Mouse (Mus musculus) cerebellum, adult 18-20 months (tissue): ENCODE results near the gene Zmiz2.
"Not testable (repeated sequence)": the region's sequence is repeated elsewhere in the genome, so short reads cannot be mapped to it uniquely, and the experiment has no call there.

ENCODE experiments used
- DNase-seq, 2 experiments: peaks; one replicate each; pipeline ENCODE4 v3.0.0; 2021

Gene Zmiz2

GRCm38 (mm10) chr11:6388726-6389413 lies at the start of gene Zmiz2:
Gene Zmiz2, plus strand, starts transcription at chr11:6389074.
- DNase-seq = peak; percentile 96 to 97

DNA sequence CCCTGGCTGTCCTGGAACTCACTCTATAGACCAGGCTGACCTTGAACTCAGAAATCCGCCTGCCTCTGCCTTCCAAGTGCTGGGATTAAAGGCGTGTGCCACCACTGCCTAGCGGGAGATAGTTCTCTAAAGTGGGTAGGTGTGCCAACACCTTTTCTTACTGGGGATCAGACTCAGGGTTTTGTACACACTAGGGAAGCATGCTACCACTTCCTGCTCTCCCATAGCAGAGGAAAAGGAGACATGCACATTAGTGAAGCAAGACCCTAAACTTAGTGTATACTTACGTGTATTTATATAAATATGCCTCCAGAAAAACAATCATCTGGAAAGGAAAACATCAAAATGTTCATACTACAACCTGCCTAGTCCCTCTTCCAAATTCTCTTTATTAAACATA lies 42.9 kb upstream of the Zmiz2 start:
- no peak for DNase-seq

DNA sequence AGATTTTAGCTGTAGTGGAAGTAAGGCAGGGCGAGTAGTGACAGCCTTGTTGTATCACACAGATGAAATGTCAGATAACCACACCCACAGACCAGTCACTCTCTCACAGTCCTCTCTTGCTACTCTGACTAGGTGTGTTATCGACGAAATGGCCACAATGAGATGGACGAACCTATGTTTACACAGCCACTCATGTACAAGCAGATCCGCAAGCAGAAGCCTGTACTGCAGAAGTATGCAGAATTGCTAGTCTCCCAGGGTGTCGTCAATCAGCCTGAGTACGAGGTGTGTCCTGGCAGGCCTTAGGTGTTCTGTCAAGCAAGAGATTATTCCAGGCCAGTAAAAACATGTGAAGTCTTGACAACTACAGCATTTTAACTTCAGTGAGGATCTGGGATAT lies 41.9 kb upstream of the Zmiz2 start:
- DNase-seq = no peak

DNA sequence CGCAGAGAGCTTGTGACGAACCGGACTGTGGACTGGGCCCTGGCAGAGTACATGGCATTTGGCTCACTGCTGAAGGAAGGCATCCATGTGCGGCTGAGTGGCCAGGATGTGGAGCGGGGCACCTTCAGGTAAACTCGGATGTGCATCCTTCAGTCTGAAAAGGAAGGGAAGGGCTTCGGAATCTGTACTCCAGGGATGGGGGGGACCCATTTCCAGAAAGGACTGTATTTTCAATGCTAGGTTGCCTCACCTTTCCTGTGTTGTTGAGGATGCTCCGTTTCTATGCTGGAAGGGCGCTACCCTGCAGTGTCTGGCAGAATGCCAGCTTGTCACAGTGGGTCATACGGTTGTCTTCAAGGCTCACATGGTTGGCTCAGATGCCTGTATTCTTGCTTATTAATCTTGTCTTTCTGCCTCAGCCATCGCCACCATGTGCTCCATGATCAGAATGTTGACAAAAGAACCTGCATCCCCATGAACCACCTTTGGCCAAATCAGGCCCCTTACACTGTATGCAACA lies 40.1 kb upstream of the Zmiz2 start:
- peak; percentile 59 to 67 for DNase-seq

- no peak for DNase-seq
Measured at GRCm38 (mm10) chr11:6349586-6349985, 39.3 kb upstream of the Zmiz2 start.

- DNase-seq = no peak
Measured at GRCm38 (mm10) chr11:6355106-6355505, 33.8 kb upstream of the Zmiz2 start.

DNA sequence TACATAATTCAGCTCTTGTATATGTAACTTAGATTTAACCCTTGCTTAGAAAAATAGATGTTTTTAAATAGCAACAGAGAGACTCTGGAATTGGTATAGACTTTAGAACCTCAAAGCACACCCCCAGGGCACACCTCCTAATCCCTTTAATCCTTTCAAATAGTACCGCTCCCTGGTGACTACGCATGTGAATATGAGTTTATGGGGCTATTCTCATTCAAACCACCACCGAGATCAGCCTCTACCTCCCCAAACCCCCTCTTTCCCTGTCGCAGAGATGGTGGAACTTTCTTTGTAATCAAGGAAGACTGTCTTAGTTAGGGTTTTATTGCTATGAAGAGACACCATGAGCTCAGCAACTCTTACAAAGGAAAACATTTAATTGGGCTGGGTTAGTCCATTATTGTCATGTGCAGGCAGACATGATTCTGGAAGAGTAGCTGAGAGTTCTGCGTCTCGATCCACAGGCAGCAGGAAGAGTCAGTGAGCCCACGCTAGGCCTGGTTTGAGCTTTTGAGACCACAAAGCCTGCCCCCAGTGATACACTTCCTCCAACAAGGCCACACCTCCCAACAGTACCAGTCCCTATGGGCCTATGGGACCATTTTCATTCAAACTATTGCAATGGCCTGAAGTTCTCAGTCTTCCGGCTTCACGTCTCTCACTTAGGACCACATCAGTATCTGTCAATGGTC lies 24.1 kb upstream of the Zmiz2 start:
- no peak for DNase-seq

DNA sequence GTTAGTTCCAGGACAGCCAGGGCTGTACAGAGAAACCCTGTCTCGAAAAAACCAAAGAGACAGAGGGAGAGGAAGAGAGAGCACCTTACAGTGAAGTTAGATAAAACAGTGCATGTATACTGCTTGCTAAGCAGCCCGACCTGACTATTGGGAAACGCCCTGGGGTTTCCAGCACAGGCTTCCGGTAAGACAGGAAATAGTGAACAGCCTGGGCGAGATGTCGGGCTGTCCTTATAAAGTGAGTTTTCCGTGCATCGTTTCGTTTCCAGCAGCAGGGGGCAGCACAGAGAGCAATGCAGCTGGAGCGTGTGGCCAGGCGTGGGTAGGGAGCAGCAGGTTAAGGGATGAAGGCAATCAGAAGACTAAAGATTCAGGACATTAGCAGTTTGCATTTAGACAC lies 23.0 kb upstream of the Zmiz2 start:
- DNase-seq = peak; percentile 79 to 83

DNA sequence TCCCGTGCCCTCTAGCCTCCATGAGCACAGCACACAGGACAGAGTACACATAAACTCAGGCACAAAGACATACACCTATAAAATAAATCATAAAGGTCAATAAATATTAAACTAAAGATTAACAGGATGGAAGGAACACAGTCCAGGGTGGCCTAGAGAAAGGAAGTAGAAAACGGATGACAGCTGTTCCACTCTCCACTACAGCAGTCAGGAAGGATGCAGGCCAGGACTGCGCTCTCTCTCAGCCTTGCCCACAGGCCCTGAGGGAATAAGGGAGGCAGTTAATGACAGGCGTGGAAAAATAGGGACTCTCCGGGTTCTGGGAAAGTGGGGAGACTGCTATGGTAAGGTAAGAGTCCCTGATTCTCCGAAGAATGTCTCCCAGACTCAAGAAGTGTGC lies 22.4 kb upstream of the Zmiz2 start:
- no peak for DNase-seq

DNA sequence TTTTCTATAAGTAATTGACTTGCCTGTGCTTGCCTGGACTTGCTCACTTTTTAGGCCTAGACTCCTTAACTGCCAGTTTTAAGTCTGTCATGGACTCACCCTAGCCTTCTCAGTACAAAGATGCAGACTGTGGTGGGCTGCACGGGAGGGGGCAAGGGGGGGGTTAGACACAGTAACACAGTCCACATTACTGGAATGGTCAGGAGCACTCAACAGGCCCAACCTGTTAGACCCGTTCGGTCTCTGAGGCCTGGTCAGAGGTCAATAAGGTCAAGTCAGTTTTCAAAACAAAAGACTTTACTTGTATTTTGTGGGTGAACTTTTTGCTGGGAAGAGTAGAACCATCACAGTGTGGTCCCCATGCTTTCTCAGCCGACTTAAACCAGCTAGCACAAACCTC lies 21.7 kb upstream of the Zmiz2 start:
- DNase-seq = no peak

DNA sequence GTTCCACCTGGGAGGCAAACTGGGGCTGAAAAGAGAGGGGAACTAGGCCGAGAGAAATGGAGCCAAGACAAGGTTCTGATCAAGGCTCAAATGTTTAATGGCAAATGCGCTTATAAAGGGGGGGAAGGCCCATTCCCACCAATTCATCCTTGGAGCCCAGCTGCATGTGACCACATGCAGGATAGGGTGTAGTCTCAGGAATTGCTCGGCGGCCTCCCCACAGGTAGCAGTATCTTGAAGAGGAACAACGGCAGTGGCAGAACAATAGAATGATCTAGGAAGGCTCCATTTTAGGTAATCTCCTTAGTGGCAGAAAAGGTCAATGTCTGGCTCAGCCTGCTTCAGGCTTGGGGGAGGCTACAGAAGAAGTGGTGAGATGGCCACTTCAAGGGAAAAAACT lies 20.9 kb upstream of the Zmiz2 start:
- DNase-seq = not testable (repeated sequence)

- no peak for DNase-seq
Measured at GRCm38 (mm10) chr11:6371376-6372155, 17.3 kb upstream of the Zmiz2 start.

DNA sequence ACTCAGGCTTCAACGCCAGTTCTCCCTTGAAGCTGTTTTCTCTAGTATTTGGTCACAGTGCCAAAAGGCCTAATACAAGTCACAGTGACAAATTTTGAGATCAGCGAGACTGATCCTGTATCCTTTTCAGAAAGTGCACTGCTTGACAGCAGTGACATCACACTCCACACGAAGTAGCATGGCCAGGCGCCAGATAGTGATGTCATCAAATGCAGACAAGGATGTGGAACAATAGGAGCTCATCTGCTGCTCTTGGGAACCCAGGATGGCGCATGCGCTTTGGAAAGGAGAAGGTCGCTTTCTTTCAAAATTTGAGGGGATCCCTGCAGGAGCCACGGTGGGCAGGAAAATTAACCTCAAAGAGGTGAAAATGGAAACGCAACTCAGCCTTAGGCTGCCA lies 16.1 kb upstream of the Zmiz2 start:
- no peak for DNase-seq

DNA sequence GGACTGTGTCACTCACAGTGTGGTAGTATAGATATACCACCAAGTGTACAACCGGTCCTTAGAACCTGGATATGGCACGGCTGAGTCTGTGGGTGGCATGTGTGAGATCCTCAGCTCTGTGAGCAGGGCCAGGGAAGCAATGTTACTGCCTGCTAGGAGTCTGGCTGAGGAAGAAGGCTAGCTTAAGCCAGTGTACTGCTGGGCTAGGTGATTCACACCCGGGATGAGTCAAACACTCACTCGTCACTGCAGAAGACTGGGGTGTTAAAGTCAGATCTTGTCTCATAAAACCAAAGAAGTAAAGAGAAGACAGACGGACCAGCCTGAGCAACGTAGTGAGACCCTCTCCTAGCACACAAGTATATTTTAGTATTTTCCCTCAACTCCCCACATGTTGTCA lies 8.0 kb upstream of the Zmiz2 start:
- DNase-seq = no peak

DNA sequence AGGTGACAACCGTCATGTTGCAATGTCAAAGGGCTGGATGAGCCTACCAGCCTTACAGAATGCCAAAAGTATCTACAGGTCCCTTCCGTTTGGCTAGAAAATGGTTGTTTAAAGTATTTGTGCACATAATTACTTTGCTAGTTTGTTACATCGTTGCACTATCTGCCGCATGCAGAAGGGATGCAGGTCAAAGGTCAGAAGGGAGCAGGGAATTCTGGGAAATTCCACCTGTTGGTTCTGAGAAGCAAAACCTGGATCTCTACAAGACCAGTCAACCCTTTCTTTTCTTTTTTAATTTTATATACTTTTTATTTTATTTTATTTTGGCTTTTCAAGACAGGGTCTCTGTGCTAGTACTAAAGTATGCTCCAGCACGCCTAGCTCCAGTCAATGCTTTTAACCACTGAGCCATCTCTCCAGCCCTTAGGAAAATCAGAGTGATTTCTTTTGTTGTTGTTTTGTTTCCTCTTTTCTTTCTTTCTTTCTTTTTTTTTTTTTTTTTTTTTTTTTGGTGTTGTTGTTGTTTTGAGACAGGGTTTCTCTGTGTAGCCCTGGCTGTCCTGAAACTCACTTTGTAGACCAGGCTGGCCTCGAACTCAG lies 648 bp upstream of the Zmiz2 start:
- peak in 1 of 2 experiments; percentile 10 for DNase-seq

- no peak for DNase-seq
Measured at GRCm38 (mm10) chr11:6389483-6389921, 628 bp downstream of the Zmiz2 start.

DNA sequence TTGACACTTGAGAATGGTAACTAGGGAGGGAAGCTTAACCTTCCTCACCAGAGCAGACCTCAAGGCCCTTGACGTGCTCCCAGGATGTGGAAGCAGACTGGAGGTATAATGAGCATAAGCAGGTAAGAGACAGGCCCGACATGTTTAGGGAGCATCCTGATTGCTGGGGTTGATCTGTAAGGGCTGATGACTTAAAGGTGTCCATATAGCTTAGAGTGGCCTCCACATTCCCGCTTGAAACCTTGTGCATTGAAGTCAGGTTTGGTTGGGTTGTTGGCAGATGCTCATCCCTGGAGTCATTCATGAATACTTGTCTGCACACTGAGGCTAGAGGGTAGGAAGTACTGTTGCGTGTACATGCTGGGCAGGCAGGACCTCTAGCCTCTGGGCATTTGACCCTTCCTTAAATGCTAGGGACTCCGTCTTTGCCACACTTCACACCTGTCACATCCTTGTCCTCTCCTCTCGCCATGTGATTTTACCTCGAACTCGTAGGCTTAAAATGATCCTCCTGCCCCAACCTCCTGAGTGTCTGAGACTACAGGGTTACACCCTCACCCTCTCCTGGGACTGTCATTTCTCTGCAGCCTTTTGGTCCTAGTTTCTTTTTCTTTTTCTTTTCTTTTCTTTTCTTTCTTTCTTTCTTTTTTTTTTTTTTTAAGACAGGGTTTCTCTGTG lies 1.6 kb downstream of the Zmiz2 start:
- peak in 1 of 2 experiments; percentile 11 for DNase-seq

GRCm38 (mm10) chr11:6391516-6392276 lies 2.8 kb downstream of the Zmiz2 start:
- peak in 1 of 2 experiments; percentile 3 for DNase-seq

- DNase-seq = no peak
Measured at GRCm38 (mm10) chr11:6392857-6393256, 4.0 kb downstream of the Zmiz2 start.

DNA sequence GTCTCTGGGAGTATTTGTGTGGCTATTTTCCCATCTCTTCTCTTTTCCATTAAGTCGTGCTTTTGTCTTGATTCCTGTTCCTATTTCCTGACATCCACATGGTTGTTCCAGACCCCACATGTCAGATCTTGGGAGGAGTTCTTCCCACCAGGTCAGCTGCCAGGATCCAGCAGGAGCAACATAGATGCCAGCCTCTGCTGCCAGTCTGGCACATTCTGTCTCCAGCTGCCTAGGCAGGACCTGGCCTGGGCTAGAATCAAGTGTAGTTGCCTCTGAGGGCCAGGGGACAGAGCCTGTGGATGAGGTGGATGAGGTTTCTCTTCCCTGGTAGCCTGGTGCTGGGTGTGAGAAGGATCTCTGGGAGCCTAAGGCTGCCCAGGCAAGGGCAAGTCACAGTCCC lies 5.0 kb downstream of the Zmiz2 start:
- DNase-seq = peak; percentile 24 to 33

DNA sequence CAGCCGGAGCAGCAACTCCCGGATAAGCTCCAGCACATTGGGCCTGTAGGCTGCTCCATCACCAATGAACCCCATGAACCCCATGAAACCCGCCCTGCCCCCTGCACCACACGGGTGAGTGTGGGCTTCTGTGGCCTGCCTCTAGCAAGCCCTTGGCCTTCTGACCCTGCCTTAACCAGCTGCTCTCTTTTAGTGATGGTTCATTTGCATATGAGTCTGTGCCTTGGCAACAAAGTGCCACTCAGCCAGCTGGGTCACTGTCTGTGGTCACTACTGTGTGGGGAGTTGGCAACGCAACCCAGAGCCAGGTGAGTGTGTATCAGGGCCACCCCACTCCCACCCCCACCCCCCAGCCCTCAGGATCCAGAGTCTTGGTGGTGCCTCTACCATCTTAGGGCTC lies 6.7 kb downstream of the Zmiz2 start:
- peak; percentile 3 to 4 for DNase-seq

- peak in 1 of 2 experiments; percentile 9 for DNase-seq
Measured at GRCm38 (mm10) chr11:6398141-6398540, 9.3 kb downstream of the Zmiz2 start.
